Mouse (Mus musculus) adrenal gland (tissue): ENCODE measurements around the gene Slc25a17.

Experiments
- intact Hi-C: fragments of 180-260 bp; cut with DNase I; formaldehyde crosslinking; loops from one replicate; pipeline ENCODE4 v1.15.1; 2025

Slc25a17 gene

DNA sequence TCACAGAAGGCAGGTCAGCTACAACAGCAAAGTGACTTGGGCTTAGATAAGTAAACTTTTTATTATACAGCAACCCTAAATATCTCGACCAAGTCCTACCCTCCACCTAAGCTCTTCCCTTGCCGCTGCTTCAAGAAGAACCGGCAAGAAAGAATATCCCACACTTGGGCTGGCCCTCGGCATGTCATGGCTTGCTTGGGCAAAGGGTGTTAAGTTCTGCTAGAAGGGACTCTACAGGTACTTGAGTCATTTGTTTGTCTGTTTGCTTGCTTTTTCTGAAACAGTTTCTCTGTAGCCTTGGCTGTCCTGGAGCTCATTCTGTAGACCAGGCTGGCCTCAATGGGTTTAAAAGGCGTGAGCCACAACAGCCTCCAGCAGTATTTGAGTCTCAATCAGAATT lies 3.7 kb downstream of the Slc25a17 start:
- intact Hi-C loops, result no loop called here

DNA sequence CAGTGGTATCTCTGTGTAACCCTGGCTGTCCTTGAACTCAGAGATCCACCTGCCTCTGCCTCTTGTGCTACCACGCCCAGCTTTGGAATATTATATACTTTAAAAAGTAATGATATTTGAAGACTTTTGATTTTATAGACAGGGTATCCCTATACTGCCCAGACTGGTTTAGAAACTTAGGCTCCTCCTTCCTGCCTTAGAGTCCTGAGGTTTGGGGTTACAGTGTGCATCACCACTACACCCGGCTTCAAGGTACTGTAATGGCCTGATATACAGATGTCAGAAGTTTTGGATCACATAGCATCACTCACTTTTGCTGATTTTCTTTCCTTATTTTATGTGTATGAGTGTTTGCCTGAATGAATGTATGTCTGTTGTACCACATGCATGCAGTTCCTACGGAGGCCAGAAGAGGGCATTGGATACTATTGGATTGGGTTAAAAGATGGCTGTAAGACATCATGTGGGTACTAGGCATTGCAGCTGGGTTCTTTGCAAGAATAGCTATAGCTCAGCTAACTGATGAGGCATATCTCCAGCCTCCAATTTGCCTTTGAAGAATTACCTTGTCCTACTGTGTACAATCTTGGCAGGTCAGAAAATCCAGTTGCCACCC lies 5.4 kb downstream of the Slc25a17 start:
- intact Hi-C loops, result no loop called here

DNA sequence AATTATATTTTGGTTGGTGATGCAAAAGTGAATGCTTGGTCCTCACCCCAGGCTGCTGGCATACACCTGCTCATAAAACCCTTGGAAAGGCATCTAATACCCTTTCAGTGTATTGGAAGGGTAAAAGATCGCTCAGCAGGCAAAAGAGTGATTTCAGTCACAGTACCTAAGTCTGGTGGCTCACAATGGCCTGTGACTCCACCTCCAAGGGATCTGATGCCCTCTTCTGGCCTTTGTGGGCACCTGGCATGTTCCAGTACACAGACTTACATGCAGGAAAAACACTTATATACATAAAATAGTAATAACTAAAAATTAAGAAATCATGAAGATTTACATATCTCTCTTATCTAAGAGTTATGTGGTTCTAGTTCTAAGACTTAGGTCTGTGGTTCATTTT lies 8.0 kb downstream of the Slc25a17 start:
- intact Hi-C loops, result no loop called here

DNA sequence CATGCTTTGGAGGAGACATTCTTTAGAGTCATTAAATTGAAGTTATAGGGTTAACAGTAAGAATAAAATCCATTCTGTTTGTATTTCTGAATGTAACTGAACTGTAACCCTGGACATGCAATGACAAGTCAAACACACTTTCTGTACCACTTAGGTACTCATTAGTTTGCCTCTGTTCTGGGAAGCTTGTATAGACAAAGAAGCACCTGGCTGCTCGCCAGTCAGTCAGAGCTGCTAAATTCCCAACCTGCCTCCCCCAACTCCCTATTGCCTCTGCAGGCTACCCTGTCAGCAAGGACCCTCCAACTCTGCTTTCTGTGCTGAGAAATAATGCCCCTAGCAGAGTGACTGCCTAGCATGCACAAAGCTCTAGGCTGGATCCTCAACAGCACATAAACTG lies 10.2 kb downstream of the Slc25a17 start:
- intact Hi-C loops, result no loop called here

DNA sequence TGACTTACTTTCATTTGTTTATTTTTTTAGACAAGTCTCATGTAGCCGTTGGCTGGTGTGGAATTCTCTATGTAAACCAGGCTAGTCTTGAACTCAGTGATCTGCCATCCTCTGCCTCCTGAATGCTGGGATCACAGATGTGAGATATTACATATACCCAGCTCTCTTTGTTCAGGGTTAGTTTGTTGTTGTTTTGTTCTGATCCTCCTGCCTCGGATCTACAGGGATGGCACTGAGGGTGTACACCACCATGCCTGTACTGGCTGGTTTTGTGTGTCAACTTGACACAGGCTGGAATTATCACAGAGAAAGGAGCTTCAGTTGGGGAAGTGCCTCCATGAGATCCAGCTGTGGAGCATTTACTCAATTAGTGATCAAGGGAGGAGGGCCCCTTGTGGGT lies 12.2 kb downstream of the Slc25a17 start:
- intact Hi-C loops, result no loop called here

DNA sequence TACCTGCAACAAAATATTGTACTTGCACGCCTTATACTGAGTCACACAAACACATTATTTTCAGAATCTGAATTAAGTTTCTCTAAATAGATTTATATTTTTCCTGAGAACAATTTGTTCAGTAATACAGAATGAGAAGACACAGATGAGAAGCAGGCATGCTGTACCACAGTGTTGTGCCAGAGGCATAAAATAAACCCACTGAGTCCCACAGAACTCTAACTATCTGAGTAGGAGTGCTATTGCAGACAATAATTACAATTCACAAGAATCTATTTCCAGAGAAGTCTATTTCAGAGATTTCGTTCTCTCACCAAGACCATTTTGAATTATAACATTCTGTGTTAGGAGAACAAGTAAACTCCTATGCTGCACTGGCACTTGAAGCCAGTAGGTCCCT lies 13.1 kb downstream of the Slc25a17 start:
- intact Hi-C loops, result no loop called here

DNA sequence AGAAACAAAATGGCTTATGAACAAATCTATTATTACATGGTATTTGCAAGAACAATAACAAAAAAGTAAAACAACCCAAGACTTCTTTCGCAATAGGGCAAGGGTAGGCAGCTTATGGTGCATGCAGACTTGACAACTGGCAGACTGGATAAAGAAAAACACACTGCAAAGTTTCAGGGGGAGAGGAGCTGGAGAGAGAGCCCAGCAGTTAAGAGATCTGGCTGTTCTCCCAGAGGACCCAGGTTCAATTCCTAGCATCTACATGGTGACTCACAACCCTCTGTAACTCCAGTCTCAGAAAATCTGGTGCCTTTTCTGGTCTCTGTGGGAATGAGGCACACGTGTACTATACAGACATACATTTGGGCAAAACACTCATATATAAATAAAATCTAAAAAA lies 19.2 kb downstream of the Slc25a17 start:
- intact Hi-C loops, result no loop called here

DNA sequence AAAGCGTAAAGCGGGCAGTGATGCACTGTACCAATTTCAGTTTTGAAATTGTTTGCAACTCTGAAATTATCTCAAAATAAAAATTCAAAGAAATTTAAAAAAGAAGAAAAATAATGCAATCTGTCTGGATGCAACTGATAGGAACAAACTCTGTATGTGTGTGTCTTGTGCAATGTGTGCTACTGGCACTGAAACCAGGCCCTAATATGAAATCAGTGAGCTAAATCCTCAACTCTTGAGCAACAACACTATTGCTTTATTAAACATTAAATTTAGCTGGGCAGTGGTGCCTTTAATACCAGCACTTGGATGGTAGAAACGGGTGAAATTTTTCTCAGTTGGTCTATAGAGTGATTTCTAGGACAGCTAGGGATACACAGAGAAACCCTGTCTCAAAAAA lies 21.5 kb downstream of the Slc25a17 start:
- intact Hi-C loops, result no loop called here

DNA sequence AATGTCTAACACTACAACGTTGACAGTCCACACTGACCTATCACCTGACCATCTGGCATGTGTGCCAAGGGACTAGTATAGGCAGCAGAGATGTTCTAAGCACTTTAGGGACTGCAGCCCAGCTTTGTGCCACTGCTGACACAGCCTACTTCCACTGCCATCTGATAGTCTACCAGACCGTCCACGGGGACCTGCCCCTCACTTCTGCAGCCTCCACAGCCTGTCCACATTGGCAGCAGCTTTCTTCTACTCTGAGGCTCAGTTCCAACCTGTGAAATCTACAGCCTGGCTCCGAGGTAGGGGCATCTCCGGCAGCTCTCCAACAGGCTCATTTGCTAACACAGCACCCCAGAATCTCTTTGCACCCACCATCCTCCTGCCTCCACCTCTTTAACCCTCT lies 24.1 kb downstream of the Slc25a17 start:
- intact Hi-C loops, result no loop called here

DNA sequence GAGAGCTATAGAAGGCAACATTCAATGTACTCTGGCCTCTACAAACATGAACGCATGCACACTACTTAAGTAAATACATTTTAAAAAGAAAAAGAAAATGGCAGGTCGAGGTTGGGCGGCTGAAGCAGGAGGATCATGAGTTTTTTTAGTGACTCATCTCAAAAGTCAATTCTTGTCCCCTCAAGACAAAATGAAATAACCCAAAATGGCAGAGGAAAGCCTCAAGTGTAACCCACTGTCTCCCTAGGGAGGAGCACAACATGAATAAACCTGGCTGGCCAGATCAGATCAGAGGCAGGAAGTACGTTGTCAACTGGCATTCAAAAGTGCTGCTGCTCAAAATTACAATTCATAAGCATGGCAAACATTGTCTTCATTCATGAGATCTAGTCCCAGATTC lies 28.1 kb downstream of the Slc25a17 start:
- intact Hi-C loops, result no loop called here

DNA sequence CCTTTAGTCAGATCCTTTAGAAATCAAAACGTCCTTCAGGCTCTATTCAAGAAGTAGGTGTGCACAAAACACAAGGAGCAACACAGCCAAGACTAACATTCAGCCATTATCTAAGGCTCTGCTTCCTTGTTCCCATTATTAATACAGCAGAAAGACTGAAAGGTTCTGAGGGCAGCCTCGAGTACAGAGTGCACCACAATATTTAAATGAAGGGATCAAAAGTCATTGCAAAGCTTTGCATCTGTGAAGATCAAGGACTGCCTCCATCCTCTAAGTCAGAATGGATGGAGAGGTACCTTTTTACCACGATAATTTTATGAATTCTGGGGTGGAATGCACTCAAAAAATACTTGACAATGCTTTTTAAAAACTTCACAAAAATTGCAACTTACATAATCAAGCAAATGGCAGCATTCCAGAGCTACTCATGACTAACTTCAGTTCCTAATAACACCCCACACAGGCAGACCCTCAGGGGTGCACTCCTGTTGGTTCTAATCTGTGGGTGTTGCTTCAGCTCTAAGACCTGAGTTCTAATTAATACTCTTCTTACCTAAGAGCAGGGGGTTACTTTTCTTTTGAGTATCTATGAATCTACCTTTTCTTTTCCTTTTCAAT lies 29.7 kb downstream of the Slc25a17 start:
- intact Hi-C loops, result no loop called here

DNA sequence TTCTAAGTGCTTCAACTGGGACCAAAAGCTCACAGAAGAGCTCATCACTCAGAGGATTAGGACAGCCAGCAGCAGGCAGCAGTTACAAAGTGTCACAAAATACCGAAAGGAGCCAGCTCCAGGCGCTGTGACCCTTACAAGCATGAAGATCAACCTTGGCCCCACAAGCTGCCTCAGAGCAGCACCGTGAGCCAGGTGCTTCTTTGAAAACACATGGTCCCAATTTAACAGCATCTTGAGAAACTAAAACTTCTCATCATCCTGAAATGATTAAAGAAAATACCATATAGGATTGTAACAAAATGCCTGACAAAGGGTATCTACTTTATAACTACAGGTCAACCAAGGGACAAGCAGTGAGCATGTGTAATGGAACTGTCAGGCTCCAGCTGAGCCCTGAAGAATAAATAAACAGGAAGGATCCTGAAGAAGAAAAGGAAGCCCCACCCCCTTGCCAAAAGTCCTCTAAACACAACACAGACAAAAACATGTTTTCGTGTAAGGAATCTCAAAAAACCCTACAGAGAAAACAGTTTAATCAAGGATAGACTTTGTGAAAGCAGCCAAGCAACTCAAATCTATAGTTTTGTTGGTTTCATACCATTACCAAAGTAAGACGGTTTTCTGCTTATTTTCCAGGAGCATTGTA lies 30.8 kb downstream of the Slc25a17 start:
- intact Hi-C loops, result no loop called here

DNA sequence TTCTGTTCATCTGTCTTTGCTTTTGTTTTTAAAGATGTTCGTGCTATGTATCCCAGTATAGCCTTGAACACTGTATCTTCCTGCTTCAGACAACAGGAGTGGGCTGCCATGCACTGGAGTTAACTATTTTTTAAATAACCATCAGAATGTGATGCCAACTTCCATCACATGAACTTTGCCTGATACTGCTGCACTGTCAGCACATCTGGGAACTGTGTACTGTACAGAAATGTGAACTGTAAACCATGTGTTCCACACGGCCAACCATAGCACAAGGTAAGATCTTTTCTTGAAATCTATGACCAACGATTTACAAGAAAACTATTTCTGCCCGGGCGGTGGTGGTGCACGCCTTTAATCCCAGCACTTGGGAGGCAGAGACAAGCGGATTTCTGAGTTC lies 33.1 kb downstream of the Slc25a17 start:
- intact Hi-C loops, result no loop called here

DNA sequence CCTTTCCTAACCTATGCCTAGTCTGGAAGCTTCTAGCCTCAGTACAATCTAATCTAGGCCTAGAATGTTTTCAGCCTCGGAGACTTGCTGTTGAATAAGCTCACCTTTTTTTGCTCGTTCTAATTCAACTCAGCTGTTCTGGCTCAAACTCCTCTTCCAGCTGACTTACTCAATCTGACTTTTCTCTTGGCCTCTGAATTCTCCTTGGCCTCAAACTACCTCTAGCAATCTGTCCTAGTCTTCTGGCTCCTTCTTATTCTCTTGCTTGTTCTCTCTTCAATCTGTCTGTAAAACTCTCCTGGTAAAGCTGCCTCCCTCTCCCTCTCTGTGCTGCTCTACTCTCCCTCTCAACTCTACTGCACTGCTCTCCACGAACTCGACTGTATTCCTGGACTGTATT lies 35.6 kb downstream of the Slc25a17 start:
- intact Hi-C loops, result no loop called here

DNA sequence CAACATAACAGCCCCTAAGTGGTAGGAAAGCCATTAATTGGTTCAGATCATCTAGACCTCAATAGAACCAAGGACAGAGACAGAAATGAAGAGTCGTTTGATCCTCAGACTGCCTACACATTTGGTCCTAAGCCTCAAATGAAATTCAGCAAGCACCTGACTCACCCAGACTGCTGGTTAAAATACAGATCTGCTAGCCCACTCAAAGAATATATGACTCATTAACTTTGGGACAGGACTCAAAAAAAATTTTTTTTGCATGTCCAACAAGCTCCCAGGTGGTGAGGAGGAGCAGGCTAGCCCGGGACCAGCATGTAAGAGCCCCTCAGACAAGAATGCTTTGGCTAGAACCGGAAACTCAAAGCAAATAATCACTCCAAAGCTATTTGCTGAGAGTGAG lies 40.5 kb downstream of the Slc25a17 start:
- intact Hi-C loops, result no loop called here

DNA sequence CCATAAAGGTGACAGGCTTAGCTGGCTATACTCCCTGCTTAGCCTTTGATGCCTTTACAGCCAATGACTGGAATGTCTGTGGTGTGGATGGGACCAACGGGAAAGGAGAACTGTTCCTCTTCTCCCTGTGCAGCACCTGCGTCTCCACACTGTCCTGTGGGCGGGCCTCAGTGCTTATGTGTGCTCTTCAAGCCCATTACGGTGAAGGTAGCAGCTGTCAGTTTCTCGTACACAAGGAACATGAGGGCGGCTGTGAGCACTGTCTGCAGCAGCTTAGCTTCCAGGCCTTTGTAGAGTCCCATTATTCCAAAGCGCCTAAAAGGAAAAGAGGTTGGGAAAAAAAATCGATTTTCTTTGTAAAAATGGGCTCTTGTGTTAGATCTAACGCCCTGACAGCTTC lies 41.1 kb downstream of the Slc25a17 start:
- intact Hi-C loops, result no loop called here

DNA sequence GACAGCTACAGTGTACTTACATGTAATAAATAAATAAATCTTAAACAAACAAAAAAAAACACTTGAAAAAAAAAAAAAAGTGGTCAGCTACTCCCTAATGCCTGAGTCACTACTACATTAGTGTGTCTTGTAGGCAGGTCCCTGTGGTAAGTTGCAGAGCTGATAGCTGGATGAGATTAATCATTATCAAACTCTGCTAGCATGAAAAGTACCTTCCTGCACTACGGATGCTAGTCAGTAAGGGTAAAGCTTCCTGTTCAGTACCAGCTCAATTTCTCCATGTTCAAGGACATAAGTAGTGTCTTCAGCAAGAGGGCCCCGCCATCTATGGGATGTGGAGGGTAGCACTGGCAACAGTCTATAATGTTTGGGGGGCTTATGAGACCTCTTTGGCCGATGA lies 46.7 kb downstream of the Slc25a17 start:
- intact Hi-C loops, result no loop called here

DNA sequence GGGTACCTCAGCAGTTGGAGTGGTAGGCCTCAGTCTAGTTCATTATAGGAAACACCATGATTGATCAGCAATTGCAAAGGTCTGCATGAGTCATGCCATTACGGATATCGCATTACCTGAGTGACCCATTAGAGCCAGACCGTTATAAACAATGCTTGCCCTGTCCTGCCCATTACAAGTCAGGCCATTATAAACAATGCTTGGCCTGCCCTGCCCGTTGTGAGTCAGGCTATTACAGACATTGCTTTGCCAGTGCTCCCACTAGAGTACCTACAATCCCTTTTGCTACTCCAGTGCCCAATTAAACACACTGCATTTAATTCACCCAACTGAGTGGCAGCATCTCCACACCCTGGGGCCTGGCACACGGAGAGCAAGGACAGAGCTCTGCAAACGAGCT lies 49.6 kb downstream of the Slc25a17 start:
- intact Hi-C loops, result no loop called here

DNA sequence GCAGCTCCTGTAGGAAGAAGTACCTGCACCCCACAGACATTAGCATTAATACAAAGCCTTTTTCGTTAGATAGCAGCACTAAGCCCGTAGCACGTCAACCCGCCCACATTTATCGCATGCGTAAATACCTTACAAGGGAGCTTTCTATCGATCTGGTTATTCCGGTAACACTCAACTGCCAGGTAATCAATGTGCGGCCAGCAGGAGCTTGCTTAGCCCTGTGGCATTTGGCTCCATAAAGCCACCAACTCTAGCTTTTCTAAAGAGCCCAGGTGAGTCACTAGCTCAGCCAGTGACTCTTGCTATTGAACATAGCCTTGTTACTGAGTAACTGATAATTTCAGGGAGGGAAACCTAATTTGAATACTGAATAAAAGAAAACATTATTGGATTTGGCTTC lies 50.3 kb downstream of the Slc25a17 start:
- intact Hi-C loops, result no loop called here

DNA sequence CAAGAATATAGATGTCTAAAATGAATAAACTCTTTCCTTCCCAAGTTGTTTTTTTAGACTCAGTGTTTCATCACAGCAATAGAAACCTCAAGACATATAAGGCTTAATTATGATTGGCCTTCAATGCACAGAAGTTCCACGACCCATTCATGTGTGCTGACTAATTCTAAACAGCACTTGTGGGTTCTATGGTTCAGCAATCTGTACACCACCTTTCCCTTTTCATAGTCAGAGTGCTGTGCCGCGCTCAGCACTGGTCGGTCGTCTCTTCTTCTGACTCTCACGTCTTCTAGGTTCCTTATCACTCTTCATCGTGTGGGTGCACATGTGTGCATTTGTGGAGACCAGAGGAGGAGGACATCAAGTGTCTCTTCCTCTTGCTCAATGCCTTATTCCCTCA lies 52.6 kb downstream of the Slc25a17 start:
- intact Hi-C loops, result loop anchor here (10.0 kb wide), 1 partner anchor 233 kb away; no protein-coding TSS in a partner anchor

DNA sequence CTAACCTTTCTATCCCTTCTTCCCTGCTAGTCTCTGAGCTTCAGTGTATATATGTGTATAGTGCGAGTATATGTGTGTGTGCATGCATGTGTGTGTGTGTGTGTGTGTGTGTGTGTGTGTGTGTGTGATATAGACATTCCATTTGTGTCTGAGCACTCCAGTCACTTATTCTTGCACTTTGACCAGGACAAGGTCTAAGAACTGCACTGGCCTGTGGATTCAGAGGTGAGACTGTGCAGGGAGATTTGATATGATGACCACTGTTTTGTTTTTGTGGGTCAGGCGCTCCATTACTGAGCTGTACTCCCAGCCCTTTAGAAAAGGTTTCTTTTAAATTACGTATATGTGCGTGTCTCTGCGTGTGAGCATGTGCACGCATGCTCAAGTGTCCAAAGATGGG lies 54.1 kb downstream of the Slc25a17 start:
- intact Hi-C loops, result loop anchor here (10.0 kb wide), 1 partner anchor 232 kb away; no protein-coding TSS in a partner anchor

DNA sequence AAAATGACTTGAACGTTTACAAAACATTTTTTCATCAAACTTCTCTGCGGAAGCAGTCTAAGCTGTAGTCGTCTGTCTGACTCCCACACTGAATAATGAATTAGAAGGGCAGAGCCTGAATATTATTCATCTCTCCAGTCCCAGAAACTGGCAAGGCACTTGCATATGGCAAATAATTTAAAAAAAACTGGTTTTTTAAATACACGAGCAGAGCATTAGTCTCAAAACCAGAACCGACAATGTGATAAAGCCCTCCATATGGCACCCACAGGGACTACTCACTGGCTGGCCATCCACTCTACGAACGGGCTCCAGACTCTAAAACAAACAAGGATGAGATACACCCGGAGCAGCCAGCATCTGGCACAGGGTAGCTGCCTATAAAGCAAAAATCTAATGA lies 55.6 kb downstream of the Slc25a17 start:
- intact Hi-C loops, result loop anchor here (10.0 kb wide), 1 partner anchor 230 kb away; no protein-coding TSS in a partner anchor

DNA sequence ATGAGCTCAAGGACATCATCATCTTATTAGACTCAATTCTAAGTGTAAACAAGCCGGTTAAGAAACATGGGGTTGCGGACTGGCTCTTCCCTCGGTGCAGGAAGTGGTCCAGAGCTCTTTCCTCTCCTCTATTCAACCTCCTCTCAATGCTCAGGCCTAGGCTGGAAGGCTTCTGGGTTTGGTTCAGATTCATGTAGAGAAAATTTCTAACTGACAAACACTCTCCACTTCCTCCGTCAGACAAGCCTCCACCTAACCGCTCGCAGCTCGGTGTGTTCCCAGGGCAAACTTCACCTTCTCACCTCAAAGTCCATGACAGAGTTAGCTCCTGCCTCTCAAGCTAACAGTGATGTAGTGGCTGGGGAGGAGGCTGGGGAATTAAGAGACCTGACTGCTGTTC lies 56.6 kb downstream of the Slc25a17 start:
- intact Hi-C loops, result loop anchor here (10.0 kb wide), 1 partner anchor 229 kb away; no protein-coding TSS in a partner anchor
